Mouse (Mus musculus) right cerebral cortex, adult 2 months (tissue): ENCODE measurements at regions not wholly inside any gene's neighbourhood (a gene's known extent, or its start where the extent isn't known, plus 50 kb on each side); places are given as distances from the start of the nearest gene placed in this dataset.

Experiments
- DNase-seq, 2 experiments: peaks; one replicate each; pipeline ENCODE4 v3.0.0; 2021 to 2022; ENCODE audit warnings: low spot score in 2 of 2

DNA sequence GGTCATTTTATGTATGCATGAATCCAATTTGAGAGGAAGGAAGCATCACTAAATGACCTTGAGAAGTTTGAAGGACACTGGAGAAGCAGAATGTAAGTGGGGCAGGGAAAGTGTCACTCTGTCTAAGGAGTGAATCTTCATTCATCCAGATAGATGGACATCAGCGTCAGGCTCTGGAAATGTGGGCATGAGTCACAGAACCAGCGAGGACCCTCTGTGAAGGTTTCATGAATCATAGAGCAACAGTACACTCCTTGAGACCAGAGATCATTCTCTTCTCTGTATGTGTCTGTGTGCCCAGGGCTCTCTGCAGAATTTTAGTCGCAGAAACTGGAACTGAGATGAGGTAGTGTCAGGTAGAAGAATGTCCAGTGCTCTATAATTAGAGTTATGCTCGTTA lies 62.4 kb upstream of the Lypd6 start:
- DNase-seq: no peak

GRCm38 (mm10) chr2:50004674-50005527 lies 61.3 kb upstream of the Lypd6 start:
- no peak for DNase-seq

GRCm38 (mm10) chr2:50008282-50008681 lies 57.9 kb upstream of the Lypd6 start:
- DNase-seq: no peak

GRCm38 (mm10) chr2:50010409-50010808 lies 55.8 kb upstream of the Lypd6 start:
- no peak for DNase-seq

DNA sequence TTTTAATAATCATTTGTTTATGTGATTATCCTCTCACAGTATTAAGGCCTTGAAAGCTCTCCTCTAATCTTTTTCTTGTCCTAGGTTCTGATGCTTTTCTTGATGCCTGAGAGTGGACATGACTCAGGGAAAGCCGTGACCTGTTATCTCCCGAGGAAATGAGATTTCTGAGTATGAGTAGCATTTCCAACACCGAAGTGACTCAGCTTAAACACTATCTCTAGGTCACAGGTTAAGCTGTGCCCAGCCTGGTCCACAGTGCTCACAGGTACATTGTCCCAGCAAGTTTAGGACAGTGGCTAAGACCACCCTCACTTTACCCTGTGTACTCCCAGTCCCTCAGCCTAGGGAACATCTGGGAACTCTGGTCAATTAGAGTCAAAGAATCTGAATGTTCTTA lies 53.9 kb upstream of the Lypd6 start:
- no peak for DNase-seq

- peak; percentile 72 to 80 for DNase-seq
Observed at GRCm38 (mm10) chr2:50013248-50013647, 53.0 kb upstream of the Lypd6 start.

- DNase-seq: peak in 1 of 2 experiments; percentile 2
Observed at GRCm38 (mm10) chr2:50013882-50014281, 52.3 kb upstream of the Lypd6 start.

GRCm38 (mm10) chr2:50014683-50015082 lies 51.5 kb upstream of the Lypd6 start:
- DNase-seq: peak in 1 of 2 experiments; percentile 26
